Mouse (Mus musculus): ENCODE results near the gene Exo5.

GRCm38 (mm10) chr4:120895226-120895625, 29.6 kb downstream of the Exo5 start:
- TF ChIP-seq CTCF (IDR thresholded peaks at IDR 0.05; ENCODE audit: low read depth, low read length) (no peak), POLR2A (IDR thresholded peaks at IDR 0.05; ENCODE audit: extremely low read depth, insufficient read depth, low read length) (no peak)
